ENCODE assay signal across 10 mouse cellular contexts in the genomic region with DNA sequence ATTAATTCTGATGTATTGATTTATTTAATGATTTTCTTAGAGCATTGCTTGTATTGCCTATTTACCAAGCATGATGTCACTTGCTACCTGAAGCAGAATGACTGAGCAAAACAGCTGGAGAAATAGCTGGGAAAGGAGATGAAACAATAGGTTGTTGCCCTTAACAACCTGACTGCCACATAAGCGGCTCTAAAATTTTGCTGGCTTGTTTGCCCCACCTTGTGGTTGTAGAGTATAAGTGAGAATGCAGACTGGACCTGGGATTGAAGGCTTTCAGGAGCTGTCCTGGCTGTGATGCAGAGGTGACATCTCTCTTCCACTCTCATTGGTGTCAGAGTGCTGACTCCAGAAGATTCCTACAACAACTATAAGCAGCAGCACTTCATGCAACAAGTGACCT.
DNase-seq lines count a peak whose midpoint lies in the region; ATAC-seq and TF ChIP-seq lines count a peak whose summit lies in the region.
"Had no signal": no experiment of that assay in that cellular context is flagged by ENCODE, and none has a peak within 500 bp of the region (broad histone marks: within the 10 kb centered on the region; RNA-seq: fewer than 3 reads in every experiment).

No protein-coding gene starts in this region.

- no peak overlapping the region for H3K9ac ChIP-seq in forebrain, embryonic 12.5 days
- H3K9ac ChIP-seq in lung, postnatal 0 days (replicated peaks; ENCODE audit: low read depth): no peak overlapping the region
- no peak overlapping the region for H3K9ac ChIP-seq in embryonic facial prominence, embryonic 14.5 days (ENCODE audit: low read depth, low read length)
- no peak overlapping the region for H3K9ac ChIP-seq in midbrain, embryonic 14.5 days (replicated peaks; ENCODE audit: low read length)
- H3K9ac ChIP-seq: limb, embryonic 15.5 days had no signal

- peak; percentile 14 for DNase-seq in forebrain, embryonic 10.5 days (ENCODE audit: extremely low spot score, low spot score)
- DNase-seq in lung, postnatal 0 days (ENCODE audit: low spot score): peak; percentile 5
- DNase-seq in lung, adult 18-20 months: no peak
- peak; percentile 44 for DNase-seq in embryonic facial prominence, embryonic 14.5 days (ENCODE audit: low spot score)
- DNase-seq in midbrain, embryonic 14.5 days: peak; percentile 81
- no peak for DNase-seq in thymus, adult 2 months
- DNase-seq in heart, adult 18-20 months: no peak

- TF ChIP-seq POLR2A in thymus, adult 2 months (IDR thresholded peaks at IDR 0.05; ENCODE audit: control insufficient read depth, extremely low read depth, insufficient read depth, low read length, poor library complexity): no peak

- no peak for TF ChIP-seq EP300 in lung, postnatal 0 days (IDR thresholded peaks at IDR 0.05)

- H3K9me3 ChIP-seq in forebrain, embryonic 10.5 days: no peaks in the 10 kb centered on the region
- no peaks in the 10 kb centered on the region for H3K9me3 ChIP-seq in forebrain, embryonic 12.5 days
- no peaks in the 10 kb centered on the region for H3K9me3 ChIP-seq in lung, postnatal 0 days (ENCODE audit: low read length)
- no peaks in the 10 kb centered on the region for H3K9me3 ChIP-seq in embryonic facial prominence, embryonic 14.5 days (ENCODE audit: control insufficient read depth, low read length)
- H3K9me3 ChIP-seq in midbrain, embryonic 14.5 days (ENCODE audit: control insufficient read depth, low read length): no peaks in the 10 kb centered on the region
- H3K9me3 ChIP-seq: limb, embryonic 15.5 days had no signal

- H3K27ac ChIP-seq in forebrain, embryonic 10.5 days: no peak overlapping the region
- H3K27ac ChIP-seq in forebrain, embryonic 12.5 days: no peak overlapping the region
- no peak overlapping the region for H3K27ac ChIP-seq in lung, postnatal 0 days (ENCODE audit: low read length)
- no peak overlapping the region for H3K27ac ChIP-seq in embryonic facial prominence, embryonic 14.5 days (replicated peaks; ENCODE audit: low read depth, low read length)
- no peak overlapping the region for H3K27ac ChIP-seq in midbrain, embryonic 14.5 days (replicated peaks; ENCODE audit: low read depth, low read length)
- H3K27ac ChIP-seq in thymus, adult 2 months (ENCODE audit: control insufficient read depth, insufficient read depth, low read length): no peak overlapping the region
- H3K27ac ChIP-seq: limb, embryonic 15.5 days had no signal

- H3K4me2 ChIP-seq in forebrain, embryonic 12.5 days: no peak overlapping the region
- no peak overlapping the region for H3K4me2 ChIP-seq in lung, postnatal 0 days (replicated peaks; ENCODE audit: low read depth, low read length)
- H3K4me2 ChIP-seq in embryonic facial prominence, embryonic 14.5 days (ENCODE audit: low read depth, low read length): no peak overlapping the region
- H3K4me2 ChIP-seq in midbrain, embryonic 14.5 days (ENCODE audit: low read length): no peak overlapping the region
- H3K4me2 ChIP-seq: limb, embryonic 15.5 days had no signal

- H3K36me3 ChIP-seq in forebrain, embryonic 10.5 days (replicated peaks): no peaks in the 10 kb centered on the region
- H3K36me3 ChIP-seq in forebrain, embryonic 12.5 days (replicated peaks): no peaks in the 10 kb centered on the region
- H3K36me3 ChIP-seq in lung, postnatal 0 days (ENCODE audit: insufficient read depth, low read length): no peaks in the 10 kb centered on the region
- no peaks in the 10 kb centered on the region for H3K36me3 ChIP-seq in embryonic facial prominence, embryonic 14.5 days (ENCODE audit: control insufficient read depth, insufficient read depth, low read length)
- H3K36me3 ChIP-seq in midbrain, embryonic 14.5 days (ENCODE audit: control insufficient read depth, insufficient read depth, low read length): no peaks in the 10 kb centered on the region
- H3K36me3 ChIP-seq in thymus, adult 2 months (ENCODE audit: control insufficient read depth, insufficient read depth, low read length): no peaks in the 10 kb centered on the region
- H3K36me3 ChIP-seq: limb, embryonic 15.5 days had no signal

- TF ChIP-seq CTCF in lung, postnatal 0 days (IDR thresholded peaks at IDR 0.05): peak; percentile 60
- TF ChIP-seq CTCF in thymus, adult 2 months (IDR thresholded peaks at IDR 0.05; ENCODE audit: borderline replicate concordance, control insufficient read depth, extremely low read depth, insufficient read depth, low read length, poor library complexity): no peak

- peaks cover 50% of the 10 kb centered on the region for H3K27me3 ChIP-seq in forebrain, embryonic 10.5 days (ENCODE audit: poor library complexity, severe bottlenecking)
- peaks cover 8% of the 10 kb centered on the region for H3K27me3 ChIP-seq in forebrain, embryonic 12.5 days
- H3K27me3 ChIP-seq in lung, postnatal 0 days (replicated peaks; ENCODE audit: insufficient read depth, low read length): no peaks in the 10 kb centered on the region
- no peaks in the 10 kb centered on the region; the same call in 1 of the 2 replicates for H3K27me3 ChIP-seq in embryonic facial prominence, embryonic 14.5 days (replicated peaks; ENCODE audit: control insufficient read depth, insufficient read depth, low read length)
- H3K27me3 ChIP-seq in midbrain, embryonic 14.5 days (ENCODE audit: control insufficient read depth, insufficient read depth, low read length): no peaks in the 10 kb centered on the region
- H3K27me3 ChIP-seq in thymus, adult 2 months (ENCODE audit: control insufficient read depth, insufficient read depth, low read length): no peaks in the 10 kb centered on the region
- H3K27me3 ChIP-seq: limb, embryonic 15.5 days had no signal

- no peak for ATAC-seq in forebrain, embryonic 12.5 days (ENCODE audit: low FRiP score)
- no peak for ATAC-seq in lung, postnatal 0 days
- no peak for ATAC-seq in embryonic facial prominence, embryonic 14.5 days (ENCODE audit: low read depth)
- no peak for ATAC-seq in midbrain, embryonic 14.5 days (ENCODE audit: low FRiP score, low TSS enrichment)

- H3K4me1 ChIP-seq in forebrain, embryonic 10.5 days: no peaks in the 10 kb centered on the region
- H3K4me1 ChIP-seq in forebrain, embryonic 12.5 days: no peaks in the 10 kb centered on the region
- H3K4me1 ChIP-seq in lung, postnatal 0 days (ENCODE audit: insufficient read depth, low read depth, low read length): no peaks in the 10 kb centered on the region
- H3K4me1 ChIP-seq in embryonic facial prominence, embryonic 14.5 days (ENCODE audit: control insufficient read depth, insufficient read depth, low read length): no peaks in the 10 kb centered on the region
- H3K4me1 ChIP-seq in midbrain, embryonic 14.5 days (ENCODE audit: control insufficient read depth, insufficient read depth, low read length): no peaks in the 10 kb centered on the region
- H3K4me1 ChIP-seq in thymus, adult 2 months (replicated peaks; ENCODE audit: control insufficient read depth, insufficient read depth, low read length): no peaks in the 10 kb centered on the region
- H3K4me1 ChIP-seq: limb, embryonic 15.5 days had no signal

- no peak overlapping the region for H3K4me3 ChIP-seq in forebrain, embryonic 10.5 days
- H3K4me3 ChIP-seq in forebrain, embryonic 12.5 days (replicated peaks): no peak overlapping the region
- no peak overlapping the region for H3K4me3 ChIP-seq in lung, postnatal 0 days (ENCODE audit: low read depth, low read length)
- no peak overlapping the region for H3K4me3 ChIP-seq in embryonic facial prominence, embryonic 14.5 days (ENCODE audit: low read depth, low read length)
- no peak overlapping the region for H3K4me3 ChIP-seq in midbrain, embryonic 14.5 days (replicated peaks; ENCODE audit: low read depth, low read length)
- no peak overlapping the region for H3K4me3 ChIP-seq in thymus, adult 2 months (ENCODE audit: control insufficient read depth, insufficient read depth, low read length)
- H3K4me3 ChIP-seq: erythroblast, embryonic 14.5 days; limb, embryonic 15.5 days had no signal

- WGBS in forebrain, embryonic 10.5 days: 17% methylated on average over 1 of the region's 1 CpGs
- 23% methylated on average over 1 of the region's 1 CpGs for WGBS in forebrain, embryonic 12.5 days
- WGBS in lung, postnatal 0 days: 10% methylated on average over 1 of the region's 1 CpGs
- 16% methylated on average over 1 of the region's 1 CpGs for WGBS in embryonic facial prominence, embryonic 14.5 days
- WGBS in midbrain, embryonic 14.5 days: 12% methylated on average over 1 of the region's 1 CpGs
- 0% methylated on average over 1 of the region's 1 CpGs for WGBS in thymus, adult 2 months

Comparison
In these comparisons a context has a peak if more than half of its experiments do, and no peak if none do; other contexts are left out.
1. DNase-seq: peak in forebrain, embryonic 10.5 days (single experiment), lung, postnatal 0 days (single experiment), embryonic facial prominence, embryonic 14.5 days (single experiment) and midbrain, embryonic 14.5 days (single experiment); none in lung, adult 18-20 months (0 of 2), thymus, adult 2 months (single experiment) and heart, adult 18-20 months (0 of 2).